Mouse (Mus musculus) gastrocnemius, adult 18-20 months (tissue): ENCODE results near the gene Agtrap. TPM values are rescaled to one million over a fixed set of nuclear protein-coding genes. Genes with fewer than 3 reads are reported as not detected.

Experiments used
- total RNA-seq, 2 experiments: library from RNA; stranded (reverse); gene quantifications; 2 replicates each; pipeline ENCODE4 v1.2.3; 2021

Agtrap gene
- total RNA-seq, 2 experiments from 2014 or later = 9.3 to 12.8 TPM

Other genes starting within 250 kb of the Agtrap start
- gene Zfp933, start 239.7 kb downstream of the Agtrap start, total RNA-seq = 1 to 10 TPM; 7.8 to 9.0 TPM
- gene Miip, start 219.2 kb downstream of the Agtrap start, total RNA-seq = 1 to 10 TPM; 4.5 to 6.1 TPM
- 1 to 10 TPM; 5.5 to 7.0 TPM for gene Fv1, start 219.1 kb downstream of the Agtrap start, total RNA-seq
- gene Mfn2, start 183.3 kb downstream of the Agtrap start, total RNA-seq = 100 to 1,000 TPM; 403 to 443 TPM
- 10 to 100 TPM; 16.0 to 17.2 TPM for gene Plod1, start 151.3 kb downstream of the Agtrap start, total RNA-seq
- gene 2510039O18Rik, start 147.1 kb downstream of the Agtrap start, total RNA-seq = 10 to 100 TPM; 19.2 to 19.8 TPM
- not detected for gene Nppb, start 102.2 kb downstream of the Agtrap start, total RNA-seq
- gene Nppa, start 87.3 kb downstream of the Agtrap start, total RNA-seq = not detected
- 1 to 10 TPM; 4.8 to 4.9 TPM for gene Clcn6, start 49.2 kb downstream of the Agtrap start, total RNA-seq
- gene Mthfr, start 49.0 kb downstream of the Agtrap start, total RNA-seq = 1 to 10 TPM; 8.9 to 9.3 TPM
- gene Mad2l2, start 42.4 kb upstream of the Agtrap start, total RNA-seq = 10 to 100 TPM; 13.5 to 15.7 TPM
- under 1 TPM in 1 of 2 experiments, not detected in 1; 0.09 TPM for gene Draxin, start 42.7 kb upstream of the Agtrap start, total RNA-seq
- 10 to 100 TPM; 41.9 to 45.7 TPM for gene Fbxo6, start 64.1 kb upstream of the Agtrap start, total RNA-seq
- 1 to 10 TPM; 7.0 to 7.8 TPM for gene Fbxo44, start 72.5 kb upstream of the Agtrap start, total RNA-seq
- gene Fbxo2, start 72.6 kb upstream of the Agtrap start, total RNA-seq = under 1 TPM; 0.18 to 0.28 TPM
- under 1 TPM in 1 of 2 experiments, not detected in 1; 0.14 TPM for gene Disp3, start 199.9 kb upstream of the Agtrap start, total RNA-seq